Mouse (Mus musculus): ENCODE measurements around the gene Rap2a. TPM values are rescaled to one million over a fixed set of nuclear protein-coding genes. Genes with fewer than 3 reads are reported as not detected.

Gene Rap2a
- total and polyA plus RNA-seq, 3 experiments: 1.3 to 1.5 (median 1.4) TPM

- Histone ChIP-seq H3K79me2 (replicated peaks; ENCODE audit: control insufficient read depth, extremely low read depth, insufficient read depth, poor library complexity, severe bottlenecking) (no peaks in the 10 kb centered on the region), H3K4me2 (ENCODE audit: insufficient read depth, low read depth, poor library complexity, severe bottlenecking) (no peak overlapping the region), H3K27me3 (replicated peaks) (no peaks in the 10 kb centered on the region), H3K9me3 (replicated peaks; ENCODE audit: low read length) (no peaks in the 10 kb centered on the region), H3K9ac (ENCODE audit: insufficient read depth, low read depth) (no peak overlapping the region), H3K36me3 (replicated peaks in 1 of 2; ENCODE audit: control insufficient read depth in 1 of 2, insufficient read depth in 1 of 2, low read length in 1 of 2) (no peaks in the 10 kb centered on the region), H3K4me1 (ENCODE audit: control insufficient read depth in 1 of 2, insufficient read depth in 2 of 2) (peaks cover 6 to 7% of the 10 kb centered on the region in 2 experiments; a peak in 3 of 4 replicates), H3K27ac (ENCODE audit: insufficient read depth, low read depth) (no peak overlapping the region), H3K4me3 (replicated peaks in 1 of 3; ENCODE audit: low read depth in 2 of 3, low read length in 2 of 3, poor library complexity in 1 of 3) (no peak overlapping the region)
- dilution Hi-C loops (cut with MboI; ENCODE audit: extremely low pct_ligation_motif_present, extremely low pct_unique_long_range_greater_than_20kb, low sequenced_read_pairs) (no loop called here), in situ Hi-C loops (cut with MboI; ENCODE audit: low pct_ligation_motif_present, low pct_unique_long_range_greater_than_20kb, low sequenced_read_pairs) (no loop called here)
- DNase-seq (ENCODE audit: extremely low read depth): peak; percentile 47
- TF ChIP-seq JUN (IDR thresholded peaks at IDR 0.05; ENCODE audit: insufficient read depth, low read depth, low read length) (peak; percentile 55), PAX5 (IDR thresholded peaks at IDR 0.05; ENCODE audit: low read length) (no peak), KAT2A (IDR thresholded peaks at IDR 0.05; ENCODE audit: insufficient replicate concordance, low read length) (no peak), MEF2A (IDR thresholded peaks at IDR 0.05; ENCODE audit: borderline replicate concordance, low read depth, low read length) (no peak), JUND (conservative IDR thresholded peaks at IDR 0.05; ENCODE audit: low read depth, low read length) (peak; percentile 73; the same call in 1 of the 2 replicates), CHD2 (IDR thresholded peaks at IDR 0.05; ENCODE audit: low read length) (no peak), SIN3A (IDR thresholded peaks at IDR 0.05; ENCODE audit: low read length) (no peak), IRF4 (IDR thresholded peaks at IDR 0.05; ENCODE audit: low read depth, low read length) (no peak), TCF12 (IDR thresholded peaks at IDR 0.05; ENCODE audit: low read depth, low read length) (no peak), ETS1 (conservative IDR thresholded peaks at IDR 0.05; ENCODE audit: low read depth, low read length) (peak; percentile 36; the same call in 1 of the 2 replicates)
Observed at GRCm38 (mm10) chr14:120535924-120536323, 57.7 kb downstream of the Rap2a start.

GRCm38 (mm10) chr14:120539128-120539527 is 60.9 kb downstream of the Rap2a start:
- peaks cover 11 to 14% of the 10 kb centered on the region in 2 experiments for H3K4me1 ChIP-seq (ENCODE audit: control insufficient read depth in 1 of 2, insufficient read depth in 2 of 2)
- peak overlapping the region in 1 of 3 experiments; percentile 6 for H3K4me3 ChIP-seq (replicated peaks in 1 of 3; ENCODE audit: low read depth in 2 of 3, low read length in 2 of 3, poor library complexity in 1 of 3)
- H3K27me3 ChIP-seq (replicated peaks): no peaks in the 10 kb centered on the region
- H3K27ac ChIP-seq (ENCODE audit: insufficient read depth, low read depth): peak overlapping the region; percentile 23; the same call in 1 of the 2 replicates
- H3K36me3 ChIP-seq (replicated peaks in 1 of 2; ENCODE audit: control insufficient read depth in 1 of 2, insufficient read depth in 1 of 2, low read length in 1 of 2): no peaks in the 10 kb centered on the region
- no peak overlapping the region for H3K4me2 ChIP-seq (ENCODE audit: insufficient read depth, low read depth, poor library complexity, severe bottlenecking)
- H3K79me2 ChIP-seq (replicated peaks; ENCODE audit: control insufficient read depth, extremely low read depth, insufficient read depth, poor library complexity, severe bottlenecking): no peaks in the 10 kb centered on the region
- H3K9ac ChIP-seq (ENCODE audit: insufficient read depth, low read depth): no peak overlapping the region
- H3K9me3 ChIP-seq (replicated peaks; ENCODE audit: low read length): no peaks in the 10 kb centered on the region
- in situ Hi-C loops (cut with MboI; ENCODE audit: low pct_ligation_motif_present, low pct_unique_long_range_greater_than_20kb, low sequenced_read_pairs): no loop called here
- dilution Hi-C loops (cut with MboI; ENCODE audit: extremely low pct_ligation_motif_present, extremely low pct_unique_long_range_greater_than_20kb, low sequenced_read_pairs): no loop called here
- TF ChIP-seq ZMIZ1 (IDR thresholded peaks at IDR 0.05; ENCODE audit: low read depth, low read length) (no peak), MAFK (IDR thresholded peaks at IDR 0.05; ENCODE audit: insufficient replicate concordance, low read length) (no peak), RAD21 (IDR thresholded peaks at IDR 0.05; ENCODE audit: low read depth, low read length) (no peak), PAX5 (IDR thresholded peaks at IDR 0.05; ENCODE audit: low read length) (no peak), CHD1 (IDR thresholded peaks at IDR 0.05; ENCODE audit: low read depth, low read length) (no peak), POLR2A (IDR thresholded peaks at IDR 0.05; ENCODE audit: low read depth, low read length) (no peak)
- DNase-seq (ENCODE audit: extremely low read depth): no peak

Measured in CH12.LX (cell line).